Mouse (Mus musculus) midbrain, embryonic 16.5 days (tissue): ENCODE results near the gene Ccdc33. TPM values are rescaled to one million over a fixed set of nuclear protein-coding genes. Genes with fewer than 3 reads are reported as not detected.

Source experiments
- ATAC-seq: fragments of 200-750 bp; cut with Nextera tagmentation; 2 replicates; pipeline ENCODE4 v1.8.0; 2017; ENCODE audit warnings: moderate TSS enrichment
- H3K27ac ChIP-seq: fragments of 300-500 bp; sonication (generic); 2 replicates; pipeline ENCODE4 v1.5.1; 2014; ENCODE audit warnings: mild to moderate bottlenecking, low read length, mixed read lengths
- H3K27me3 ChIP-seq: fragments of 300-500 bp; sonication (generic); 2 replicates; pipeline ENCODE4 v1.6.1; 2014; ENCODE audit warnings: low read depth, low read length, mixed read lengths; ENCODE audit not compliant: control insufficient read depth, insufficient read depth
- H3K36me3 ChIP-seq: fragments of 300-500 bp; sonication (generic); 2 replicates; pipeline ENCODE4 v1.6.1; 2014; ENCODE audit warnings: mild to moderate bottlenecking, low read length, moderate library complexity, mixed read lengths; ENCODE audit not compliant: control insufficient read depth, insufficient read depth
- H3K4me1 ChIP-seq: fragments of 300-500 bp; sonication (generic); 2 replicates; pipeline ENCODE4 v1.6.1; 2014; ENCODE audit warnings: mild to moderate bottlenecking, low read length, mixed read lengths; ENCODE audit not compliant: control insufficient read depth, insufficient read depth
- H3K4me2 ChIP-seq: fragments of 300-500 bp; sonication (generic); 2 replicates; pipeline ENCODE4 v1.6.1; 2014; ENCODE audit warnings: mild to moderate bottlenecking, low read length, mixed read lengths
- H3K4me3 ChIP-seq: fragments of 300-500 bp; sonication (generic); 2 replicates; pipeline ENCODE4 v1.5.1; 2014; ENCODE audit warnings: low read depth, mild to moderate bottlenecking, low read length, moderate library complexity, mixed read lengths
- H3K9ac ChIP-seq: fragments of 300-500 bp; sonication (generic); 2 replicates; pipeline ENCODE4 v1.6.1; 2014; ENCODE audit warnings: low read depth, low read length, mixed read lengths
- H3K9me3 ChIP-seq: fragments of 300-500 bp; sonication (generic); replicated peaks from 2 replicates; pipeline ENCODE4 v1.6.1; 2014; ENCODE audit warnings: mild to moderate bottlenecking, low read length, mixed read lengths; ENCODE audit not compliant: control insufficient read depth, poor library complexity, severe bottlenecking
- WGBS: fragments of 180-500 bp; shearing (Covaris S2); extraction: QIAGEN DNeasy Blood & Tissue Kit; methylation state at CpG from one replicate; pipeline ENCODE4 v1.1.7; 2014; 5-methylcytosine and 5-hydroxymethylcytosine counted together
- polyA plus RNA-seq: library from polyadenylated mRNA; unstranded; fragments of >200 nt; fragmentation: Nextera tagmentation; extraction: Ambion mirVana; gene quantifications from 2 replicates; pipeline ENCODE4 v1.2.1, GENCODE M21; 2015

Ccdc33 gene
- polyA plus RNA-seq, 1 experiment from 2014 or later: 0.90 TPM

GRCm38 (mm10) chr9:58155366-58155765 lies 36.7 kb upstream of the Ccdc33 start:
- no peak overlapping the region for H3K27ac ChIP-seq
- no peak for ATAC-seq
- whole genome bisulfite sequencing: 59% methylated on average over 3 of the region's 3 CpGs

GRCm38 (mm10) chr9:58153095-58153494 lies 34.5 kb upstream of the Ccdc33 start:
- Histone ChIP-seq H3K9ac (no peak overlapping the region), H3K4me2 (no peak overlapping the region), H3K27me3 (no peaks in the 10 kb centered on the region), H3K36me3 (no peaks in the 10 kb centered on the region), H3K27ac (no peak overlapping the region), H3K9me3 (no peaks in the 10 kb centered on the region), H3K4me3 (no peak overlapping the region), H3K4me1 (no peaks in the 10 kb centered on the region; the same call in 1 of the 2 replicates)
- 90% methylated on average over 3 of the region's 3 CpGs for WGBS
- no peak for ATAC-seq

More at GRCm38 (mm10) chr9:58155366-58155765, 36.7 kb upstream of the Ccdc33 start:
- Histone ChIP-seq H3K9ac (no peak overlapping the region), H3K27me3 (no peaks in the 10 kb centered on the region), H3K9me3 (no peaks in the 10 kb centered on the region), H3K4me2 (no peak overlapping the region), H3K36me3 (no peaks in the 10 kb centered on the region), H3K4me1 (no peaks in the 10 kb centered on the region; the same call in 1 of the 2 replicates), H3K4me3 (no peak overlapping the region)

- ATAC-seq: no peak
- H3K9ac ChIP-seq: no peak overlapping the region
- H3K27me3 ChIP-seq: no peaks in the 10 kb centered on the region
- WGBS: 72% methylated on average over 4 of the region's 4 CpGs
- H3K4me1 ChIP-seq: no peaks in the 10 kb centered on the region; the same call in 1 of the 2 replicates
- H3K4me2 ChIP-seq: no peak overlapping the region
- H3K36me3 ChIP-seq: no peaks in the 10 kb centered on the region
- H3K27ac ChIP-seq: no peak overlapping the region
- H3K4me3 ChIP-seq: no peak overlapping the region
- H3K9me3 ChIP-seq: no peaks in the 10 kb centered on the region
Observed at GRCm38 (mm10) chr9:58150733-58151361, 32.2 kb upstream of the Ccdc33 start.

- Histone ChIP-seq H3K4me1 (no peaks in the 10 kb centered on the region), H3K27me3 (no peaks in the 10 kb centered on the region), H3K36me3 (no peaks in the 10 kb centered on the region), H3K4me2 (no peak overlapping the region), H3K4me3 (no peak overlapping the region), H3K9me3 (no peaks in the 10 kb centered on the region), H3K9ac (no peak overlapping the region), H3K27ac (no peak overlapping the region)
- 71% methylated on average over 2 of the region's 2 CpGs for WGBS
- ATAC-seq: no peak
Observed at GRCm38 (mm10) chr9:58148806-58149205, 30.2 kb upstream of the Ccdc33 start.

- Histone ChIP-seq H3K9me3 (no peaks in the 10 kb centered on the region), H3K9ac (no peak overlapping the region), H3K36me3 (no peaks in the 10 kb centered on the region), H3K27me3 (no peaks in the 10 kb centered on the region), H3K4me3 (no peak overlapping the region), H3K4me2 (no peak overlapping the region), H3K4me1 (no peaks in the 10 kb centered on the region), H3K27ac (no peak overlapping the region)
- WGBS: 86% methylated on average over 5 of the region's 5 CpGs
- ATAC-seq: no peak
Observed at GRCm38 (mm10) chr9:58145417-58145816, 26.8 kb upstream of the Ccdc33 start.

GRCm38 (mm10) chr9:58144664-58145063 lies 26.0 kb upstream of the Ccdc33 start:
- 33% methylated on average over 1 of the region's 1 CpGs for WGBS
- Histone ChIP-seq H3K27ac (no peak overlapping the region), H3K9me3 (no peaks in the 10 kb centered on the region), H3K4me3 (no peak overlapping the region), H3K9ac (no peak overlapping the region), H3K27me3 (no peaks in the 10 kb centered on the region), H3K36me3 (no peaks in the 10 kb centered on the region), H3K4me1 (no peaks in the 10 kb centered on the region), H3K4me2 (no peak overlapping the region)
- ATAC-seq: no peak

GRCm38 (mm10) chr9:58143419-58143818 lies 24.8 kb upstream of the Ccdc33 start:
- H3K36me3 ChIP-seq: no peaks in the 10 kb centered on the region
- H3K9ac ChIP-seq: no peak overlapping the region
- ATAC-seq: no peak
- no peak overlapping the region for H3K4me2 ChIP-seq
- no peaks in the 10 kb centered on the region for H3K4me1 ChIP-seq
- no peak overlapping the region for H3K4me3 ChIP-seq
- WGBS: 29% methylated on average over 7 of the region's 7 CpGs
- H3K9me3 ChIP-seq: no peaks in the 10 kb centered on the region
- no peaks in the 10 kb centered on the region for H3K27me3 ChIP-seq
- H3K27ac ChIP-seq: no peak overlapping the region

GRCm38 (mm10) chr9:58139947-58140346 lies 21.3 kb upstream of the Ccdc33 start:
- Histone ChIP-seq H3K9ac (no peak overlapping the region), H3K27ac (no peak overlapping the region), H3K27me3 (no peaks in the 10 kb centered on the region), H3K4me1 (no peaks in the 10 kb centered on the region), H3K4me2 (no peak overlapping the region), H3K4me3 (no peak overlapping the region), H3K9me3 (no peaks in the 10 kb centered on the region), H3K36me3 (no peaks in the 10 kb centered on the region)
- peak; percentile 42; the same call in 1 of the 2 replicates for ATAC-seq
- WGBS: 32% methylated on average over 6 of the region's 6 CpGs

- ATAC-seq: no peak
- 52% methylated on average over 2 of the region's 2 CpGs for WGBS
Observed at GRCm38 (mm10) chr9:58135921-58136321, 17.3 kb upstream of the Ccdc33 start.

More at GRCm38 (mm10) chr9:58135921-58136321, 17.3 kb upstream of the Ccdc33 start:
- no peaks in the 10 kb centered on the region for H3K36me3 ChIP-seq
- H3K4me3 ChIP-seq: no peak overlapping the region
- H3K9me3 ChIP-seq: no peaks in the 10 kb centered on the region
- H3K4me1 ChIP-seq: peaks cover 8% of the 10 kb centered on the region
- no peak overlapping the region for H3K4me2 ChIP-seq
- H3K27ac ChIP-seq: no peak overlapping the region
- H3K9ac ChIP-seq: no peak overlapping the region
- H3K27me3 ChIP-seq: 0 out of 2 replicates have a peak, but pooled peaks cover 2% of the 10 kb centered on the region
